Mouse (Mus musculus) olfactory bulb, adult 2 months (tissue): Measurements from ENCODE around the gene Pde3b.

ENCODE experiments used
- CTCF ChIP-seq: fragments of 200-500 bp; IDR thresholded peaks from 2 replicates; pipeline ENCODE4 v1.5.1; 2012; ENCODE audit warnings: low read depth, mild to moderate bottlenecking, low read length, moderate library complexity; ENCODE audit not compliant: insufficient read depth
- POLR2A ChIP-seq: fragments of 200-500 bp; IDR thresholded peaks from 2 replicates; pipeline ENCODE4 v1.6.1; 2012; ENCODE audit warnings: mild to moderate bottlenecking, low read depth, low read length, moderate library complexity; ENCODE audit not compliant: insufficient read depth

GRCm38 (mm10) chr7:114454858-114455257 is 39.8 kb downstream of the Pde3b start:
- TF ChIP-seq POLR2A, result no peak
- no peak for TF ChIP-seq CTCF
